Mouse (Mus musculus) limb, embryonic 10.5 days (tissue): Measurements from ENCODE around the gene Cdkl5. TPM values are rescaled to one million over a fixed set of nuclear protein-coding genes. Genes with fewer than 3 reads are reported as not detected.

Source experiments
- DNase-seq: peaks from one replicate; pipeline ENCODE4 v3.0.0-alpha.2; 2017; ENCODE audit warnings: low spot score
- H3K27ac ChIP-seq: fragments of 300-500 bp; sonication (generic); 2 replicates; pipeline ENCODE4 v1.5.1; 2016; ENCODE audit warnings: mild to moderate bottlenecking
- H3K27me3 ChIP-seq: fragments of 300-500 bp; sonication (generic); 2 replicates; pipeline ENCODE4 v1.6.1; 2016; ENCODE audit warnings: low read depth, mild to moderate bottlenecking; ENCODE audit not compliant: poor library complexity, severe bottlenecking
- H3K36me3 ChIP-seq: fragments of 300-500 bp; sonication (generic); 2 replicates; pipeline ENCODE4 v1.6.1; 2016; ENCODE audit warnings: mild to moderate bottlenecking, moderate library complexity
- H3K4me1 ChIP-seq: fragments of 300-500 bp; sonication (generic); 2 replicates; pipeline ENCODE4 v1.6.1; 2016
- H3K4me3 ChIP-seq: fragments of 300-500 bp; sonication (generic); 2 replicates; pipeline ENCODE4 v1.5.1; 2016; ENCODE audit warnings: mild to moderate bottlenecking, moderate library complexity
- H3K9me3 ChIP-seq: fragments of 300-500 bp; sonication (generic); replicated peaks from 2 replicates; pipeline ENCODE4 v1.6.1; 2016; ENCODE audit warnings: mild to moderate bottlenecking
- WGBS: fragments of 180-500 bp; shearing (Covaris S2); methylation state at CpG from one replicate; pipeline ENCODE4 v1.1.7; 2016; 5-methylcytosine and 5-hydroxymethylcytosine counted together
- polyA plus RNA-seq: library from polyadenylated mRNA; unstranded; fragments of >200 nt; fragmentation: Nextera tagmentation; extraction: Ambion mirVana; gene quantifications from 2 replicates; pipeline ENCODE4 v1.2.1, GENCODE M21; 2016

Gene Cdkl5
- polyA plus RNA-seq, 1 experiment from 2014 or later, result 1.4 TPM

GRCm38 (mm10) chrX:160977919-160978318 is 16.6 kb downstream of the Cdkl5 start:
- Histone ChIP-seq H3K27ac (no peak overlapping the region), H3K4me3 (no peak overlapping the region), H3K4me1 (no peaks in the 10 kb centered on the region), H3K27me3 (peaks cover 86% of the 10 kb centered on the region), H3K9me3 (no peaks in the 10 kb centered on the region), H3K36me3 (no peaks in the 10 kb centered on the region)
- DNase-seq, result no peak
- 93% methylated on average over 1 of the region's 1 CpGs for WGBS

- H3K9me3 ChIP-seq, result no peaks in the 10 kb centered on the region
- H3K27ac ChIP-seq, result no peak overlapping the region
- no peak overlapping the region for H3K4me3 ChIP-seq
- no peaks in the 10 kb centered on the region for H3K4me1 ChIP-seq
- DNase-seq, result no peak
- no peaks in the 10 kb centered on the region for H3K36me3 ChIP-seq
- H3K27me3 ChIP-seq, result peaks cover 78% of the 10 kb centered on the region
- 90% methylated on average over 6 of the region's 6 CpGs for WGBS
Observed at GRCm38 (mm10) chrX:160971991-160972545, 22.4 kb downstream of the Cdkl5 start.

- H3K36me3 ChIP-seq, result no peaks in the 10 kb centered on the region
- H3K27me3 ChIP-seq, result peaks cover 58% of the 10 kb centered on the region
- no peak overlapping the region for H3K4me3 ChIP-seq
- H3K9me3 ChIP-seq, result no peaks in the 10 kb centered on the region
- no peak overlapping the region for H3K27ac ChIP-seq
- 83% methylated on average over 5 of the region's 5 CpGs for WGBS
- no peaks in the 10 kb centered on the region for H3K4me1 ChIP-seq
- DNase-seq, result no peak
Observed at GRCm38 (mm10) chrX:160958593-160959131, 35.8 kb downstream of the Cdkl5 start.

- Histone ChIP-seq H3K36me3 (no peaks in the 10 kb centered on the region), H3K4me1 (no peaks in the 10 kb centered on the region), H3K27me3 (peaks cover 82% of the 10 kb centered on the region), H3K9me3 (no peaks in the 10 kb centered on the region), H3K4me3 (no peak overlapping the region), H3K27ac (no peak overlapping the region)
- no peak for DNase-seq
- WGBS, result 92% methylated on average over 2 of the region's 2 CpGs
Observed at GRCm38 (mm10) chrX:160949583-160949982, 44.9 kb downstream of the Cdkl5 start.

- H3K27ac ChIP-seq, result no peak overlapping the region
- 93% methylated on average over 4 of the region's 4 CpGs for WGBS
- no peak overlapping the region for H3K4me3 ChIP-seq
- H3K36me3 ChIP-seq, result no peaks in the 10 kb centered on the region
- no peak for DNase-seq
- H3K4me1 ChIP-seq, result no peaks in the 10 kb centered on the region
- H3K9me3 ChIP-seq, result no peaks in the 10 kb centered on the region
- H3K27me3 ChIP-seq, result peaks cover 80% of the 10 kb centered on the region
Observed at GRCm38 (mm10) chrX:160944722-160945121, 49.8 kb downstream of the Cdkl5 start.

- Histone ChIP-seq H3K9me3 (no peaks in the 10 kb centered on the region), H3K27ac (no peak overlapping the region), H3K27me3 (peaks cover 90% of the 10 kb centered on the region), H3K4me3 (no peak overlapping the region), H3K36me3 (no peaks in the 10 kb centered on the region), H3K4me1 (no peaks in the 10 kb centered on the region)
- DNase-seq, result no peak
- 52% methylated on average over 1 of the region's 1 CpGs for WGBS
Observed at GRCm38 (mm10) chrX:160935541-160935940, 59.0 kb downstream of the Cdkl5 start.

GRCm38 (mm10) chrX:160930656-160931055 is 63.8 kb downstream of the Cdkl5 start:
- Histone ChIP-seq H3K27ac (no peak overlapping the region), H3K4me1 (no peaks in the 10 kb centered on the region), H3K9me3 (no peaks in the 10 kb centered on the region), H3K36me3 (no peaks in the 10 kb centered on the region), H3K4me3 (no peak overlapping the region), H3K27me3 (peaks cover 48% of the 10 kb centered on the region; the same call in 1 of the 2 replicates)
- no peak for DNase-seq

GRCm38 (mm10) chrX:160928870-160929269 is 65.6 kb downstream of the Cdkl5 start:
- no peak overlapping the region for H3K4me3 ChIP-seq
- peaks cover 50% of the 10 kb centered on the region; the same call in 1 of the 2 replicates for H3K27me3 ChIP-seq
- no peak for DNase-seq
- H3K9me3 ChIP-seq, result no peaks in the 10 kb centered on the region
- no peak overlapping the region for H3K27ac ChIP-seq
- H3K4me1 ChIP-seq, result no peaks in the 10 kb centered on the region
- 88% methylated on average over 1 of the region's 1 CpGs for WGBS
- H3K36me3 ChIP-seq, result no peaks in the 10 kb centered on the region

- peaks cover 71% of the 10 kb centered on the region for H3K27me3 ChIP-seq
Observed at GRCm38 (mm10) chrX:160919022-160919637, 75.4 kb downstream of the Cdkl5 start.

GRCm38 (mm10) chrX:160906952-160907351 is 87.6 kb downstream of the Cdkl5 start, which contains the start of gene Gja6:
Gene Gja6, minus strand, starts transcription at chrX:160907052.
- Histone ChIP-seq H3K27me3 (peaks cover 87% of the 10 kb centered on the region), H3K9me3 (no peaks in the 10 kb centered on the region), H3K4me3 (no peak within 1 kb of the TSS), H3K27ac (no peak within 1 kb of the TSS), H3K4me1 (no peaks in the 10 kb centered on the region), H3K36me3 (no peaks in the 10 kb centered on the region)
- 69% methylated on average over 4 of the region's 4 CpGs for WGBS
- DNase-seq, result no peak

More at GRCm38 (mm10) chrX:160919022-160919637, 75.4 kb downstream of the Cdkl5 start:
- H3K4me1 ChIP-seq, result no peaks in the 10 kb centered on the region
- no peaks in the 10 kb centered on the region for H3K36me3 ChIP-seq
- H3K9me3 ChIP-seq, result no peaks in the 10 kb centered on the region
- no peak overlapping the region for H3K27ac ChIP-seq
- no peak for DNase-seq
- 88% methylated on average over 3 of the region's 3 CpGs for WGBS
- no peak overlapping the region for H3K4me3 ChIP-seq

- no peak for DNase-seq
Observed at GRCm38 (mm10) chrX:160906477-160906876, 88.0 kb downstream of the Cdkl5 start.

GRCm38 (mm10) chrX:160905913-160906312 is 88.6 kb downstream of the Cdkl5 start:
- Histone ChIP-seq H3K9me3 (no peaks in the 10 kb centered on the region), H3K4me3 (no peak overlapping the region), H3K27me3 (peaks cover 89% of the 10 kb centered on the region), H3K4me1 (no peaks in the 10 kb centered on the region), H3K36me3 (no peaks in the 10 kb centered on the region), H3K27ac (no peak overlapping the region)
- DNase-seq, result no peak
- 78% methylated on average over 4 of the region's 4 CpGs for WGBS

More at GRCm38 (mm10) chrX:160906477-160906876, 88.0 kb downstream of the Cdkl5 start:
- Histone ChIP-seq H3K27ac (no peak overlapping the region), H3K36me3 (no peaks in the 10 kb centered on the region), H3K4me1 (no peaks in the 10 kb centered on the region), H3K9me3 (no peaks in the 10 kb centered on the region), H3K27me3 (peaks cover 87% of the 10 kb centered on the region), H3K4me3 (no peak overlapping the region)
- WGBS, result 92% methylated on average over 4 of the region's 4 CpGs

- Histone ChIP-seq H3K27ac (no peak overlapping the region), H3K4me3 (no peak overlapping the region), H3K9me3 (no peaks in the 10 kb centered on the region), H3K27me3 (peaks cover 90% of the 10 kb centered on the region), H3K4me1 (no peaks in the 10 kb centered on the region), H3K36me3 (no peaks in the 10 kb centered on the region)
- WGBS, result 74% methylated on average over 2 of the region's 2 CpGs
- DNase-seq, result no peak
Observed at GRCm38 (mm10) chrX:160905041-160905678, 89.3 kb downstream of the Cdkl5 start.
